Comparison of ENCODE assay signal across 8 mouse cellular contexts in genomic region chr17:71909107-71909506, GRCm38 (mm10).
DNase-seq lines count a peak whose midpoint lies in the region; ATAC-seq and TF ChIP-seq lines count a peak whose summit lies in the region.

No protein-coding gene starts in this region.

- H3K9me3 ChIP-seq in heart, embryonic 11.5 days (replicated peaks; ENCODE audit: control insufficient read depth, low read length) = no peaks in the 10 kb centered on the region
- H3K9me3 ChIP-seq in lung, postnatal 0 days (ENCODE audit: low read length) = no peaks in the 10 kb centered on the region
- H3K9me3 ChIP-seq in midbrain, embryonic 16.5 days (replicated peaks; ENCODE audit: control insufficient read depth, low read length, poor library complexity, severe bottlenecking) = no peaks in the 10 kb centered on the region

- no peak overlapping the region for H3K4me2 ChIP-seq in heart, embryonic 11.5 days
- H3K4me2 ChIP-seq in lung, postnatal 0 days (replicated peaks; ENCODE audit: low read depth, low read length) = no peak overlapping the region
- no peak overlapping the region for H3K4me2 ChIP-seq in midbrain, embryonic 16.5 days (ENCODE audit: low read length)

- ATAC-seq in heart, embryonic 11.5 days (replicated peaks; ENCODE audit: insufficient number of reproducible peaks, low FRiP score, low TSS enrichment) = no peak
- no peak for ATAC-seq in lung, postnatal 0 days
- no peak for ATAC-seq in midbrain, embryonic 16.5 days

- H3K27me3 ChIP-seq in heart, embryonic 11.5 days (ENCODE audit: control insufficient read depth, insufficient read depth, low read length) = no peaks in the 10 kb centered on the region
- H3K27me3 ChIP-seq in spleen, adult 2 months (ENCODE audit: control insufficient read depth, insufficient read depth, low read length) = no peaks in the 10 kb centered on the region
- H3K27me3 ChIP-seq in lung, postnatal 0 days (replicated peaks; ENCODE audit: insufficient read depth, low read length) = no peaks in the 10 kb centered on the region
- H3K27me3 ChIP-seq in midbrain, embryonic 16.5 days (ENCODE audit: control insufficient read depth, insufficient read depth, low read depth, low read length) = no peaks in the 10 kb centered on the region

- no peak for TF ChIP-seq POLR2A in spleen, adult 2 months (IDR thresholded peaks at IDR 0.05; ENCODE audit: low read depth, low read length)

- H3K4me1 ChIP-seq in heart, embryonic 11.5 days (ENCODE audit: control insufficient read depth, insufficient read depth, low read length) = no peaks in the 10 kb centered on the region
- no peaks in the 10 kb centered on the region for H3K4me1 ChIP-seq in spleen, adult 2 months (ENCODE audit: control insufficient read depth, insufficient read depth, insufficient read length)
- no peaks in the 10 kb centered on the region for H3K4me1 ChIP-seq in lung, postnatal 0 days (ENCODE audit: insufficient read depth, low read depth, low read length)
- H3K4me1 ChIP-seq in midbrain, embryonic 16.5 days (ENCODE audit: control insufficient read depth, insufficient read depth, low read length) = no peaks in the 10 kb centered on the region

- H3K27ac ChIP-seq in heart, embryonic 11.5 days (ENCODE audit: low read depth, low read length) = no peak overlapping the region
- H3K27ac ChIP-seq in spleen, adult 2 months (ENCODE audit: insufficient read depth, low read length) = no peak overlapping the region
- H3K27ac ChIP-seq in lung, postnatal 0 days (ENCODE audit: low read length) = no peak overlapping the region
- H3K27ac ChIP-seq in midbrain, embryonic 16.5 days (ENCODE audit: low read length) = no peak overlapping the region

- 38% methylated on average over 3 of the region's 3 CpGs for WGBS in heart, embryonic 11.5 days (ENCODE audit: insufficient replicate concordance)
- 23% methylated on average over 3 of the region's 3 CpGs for WGBS in spleen, adult 2 months
- WGBS in lung, postnatal 0 days = 33% methylated on average over 3 of the region's 3 CpGs
- 56% methylated on average over 3 of the region's 3 CpGs for WGBS in midbrain, embryonic 16.5 days

- DNase-seq in heart, adult 18-20 months = peak; percentile 6 to 26
- DNase-seq in spleen, adult 2 months (ENCODE audit: low read depth in 1 of 2, low spot score in 2 of 2) = peak in 1 of 2 experiments; percentile 6
- no peak for DNase-seq in spleen, postnatal 36 days (ENCODE audit: low spot score in 2 of 2)
- peak; percentile 47 to 50 for DNase-seq in cerebellum, postnatal 14 days
- no peak for DNase-seq in lung, postnatal 0 days (ENCODE audit: low spot score)
- no peak for DNase-seq in layer of hippocampus, adult 8-10 months (ENCODE audit: low spot score in 2 of 2)

- H3K9ac ChIP-seq in heart, embryonic 11.5 days (ENCODE audit: low read depth, low read length) = no peak overlapping the region
- no peak overlapping the region for H3K9ac ChIP-seq in lung, postnatal 0 days (replicated peaks; ENCODE audit: low read depth)
- H3K9ac ChIP-seq in midbrain, embryonic 16.5 days (ENCODE audit: low read depth, low read length) = no peak overlapping the region

- H3K4me3 ChIP-seq in heart, embryonic 11.5 days (ENCODE audit: low read depth, low read length) = no peak overlapping the region
- H3K4me3 ChIP-seq in spleen, adult 2 months (ENCODE audit: extremely low read depth, insufficient read depth, insufficient read length) = no peak overlapping the region
- H3K4me3 ChIP-seq in lung, postnatal 0 days (ENCODE audit: low read depth, low read length) = no peak overlapping the region
- no peak overlapping the region for H3K4me3 ChIP-seq in midbrain, embryonic 16.5 days (ENCODE audit: low read depth, low read length)

- no peaks in the 10 kb centered on the region for H3K36me3 ChIP-seq in heart, embryonic 11.5 days (ENCODE audit: control insufficient read depth, insufficient read depth, low read length)
- H3K36me3 ChIP-seq in spleen, adult 2 months (ENCODE audit: control insufficient read depth, insufficient read depth, low read length) = no peaks in the 10 kb centered on the region
- H3K36me3 ChIP-seq in lung, postnatal 0 days (ENCODE audit: insufficient read depth, low read length) = no peaks in the 10 kb centered on the region
- H3K36me3 ChIP-seq in midbrain, embryonic 16.5 days (ENCODE audit: control insufficient read depth, insufficient read depth, low read length) = no peaks in the 10 kb centered on the region

- TF ChIP-seq CTCF in spleen, adult 2 months (IDR thresholded peaks at IDR 0.05; ENCODE audit: extremely low read depth, insufficient read depth, insufficient read length, insufficient replicate concordance) = peak; percentile 33; the same call in 1 of the 2 replicates
- TF ChIP-seq CTCF in lung, postnatal 0 days (IDR thresholded peaks at IDR 0.05) = peak; percentile 69

- no peak for TF ChIP-seq EP300 in lung, postnatal 0 days (IDR thresholded peaks at IDR 0.05)

Comparison
In these comparisons a context has a peak if more than half of its experiments do, and no peak if none do; other contexts are left out.
1. DNase-seq: peak in heart, adult 18-20 months (2 of 2) and cerebellum, postnatal 14 days (2 of 2); none in spleen, postnatal 36 days (0 of 2), lung, postnatal 0 days (single experiment) and layer of hippocampus, adult 8-10 months (0 of 2).